Mouse (Mus musculus) thymus, adult 2 months (tissue): ENCODE measurements around the gene Cwc25. TPM values are rescaled to one million over a fixed set of nuclear protein-coding genes. Genes with fewer than 3 reads are reported as not detected.

ENCODE experiments used
- DNase-seq: peaks from one replicate; pipeline ENCODE4 v3.0.0; 2021
- H3K27ac ChIP-seq: fragments of 200-500 bp; 2 replicates; pipeline ENCODE4 v1.5.1; 2012; ENCODE audit warnings: low read length, control low read depth; ENCODE audit not compliant: control insufficient read depth, insufficient read depth
- H3K27me3 ChIP-seq: fragments of 200-500 bp; 2 replicates; pipeline ENCODE4 v1.6.1; 2012; ENCODE audit warnings: mild to moderate bottlenecking, low read length, moderate library complexity, mixed read lengths; ENCODE audit not compliant: control insufficient read depth, insufficient read depth
- H3K36me3 ChIP-seq: fragments of 200-500 bp; 2 replicates; pipeline ENCODE4 v1.6.1; 2012; ENCODE audit warnings: mild to moderate bottlenecking, low read length, moderate library complexity; ENCODE audit not compliant: control insufficient read depth, insufficient read depth
- H3K4me1 ChIP-seq: fragments of 200-500 bp; replicated peaks from 2 replicates; pipeline ENCODE4 v1.6.1; 2012; ENCODE audit warnings: low read length; ENCODE audit not compliant: control insufficient read depth, insufficient read depth
- H3K4me3 ChIP-seq: fragments of 200-500 bp; 2 replicates; pipeline ENCODE4 v1.5.1; 2012; ENCODE audit warnings: mild to moderate bottlenecking, low read length, control low read depth, moderate library complexity; ENCODE audit not compliant: control insufficient read depth, insufficient read depth
- CTCF ChIP-seq: fragments of 200-500 bp; IDR thresholded peaks from 2 replicates; pipeline ENCODE4 v1.5.1; 2012; ENCODE audit warnings: mild to moderate bottlenecking, control low read depth, low read length, moderate library complexity, borderline replicate concordance; ENCODE audit not compliant: control insufficient read depth, poor library complexity, insufficient read depth; ENCODE audit errors: extremely low read depth
- POLR2A ChIP-seq: fragments of 200-500 bp; IDR thresholded peaks from 2 replicates; pipeline ENCODE4 v1.6.1; 2012; ENCODE audit warnings: mild to moderate bottlenecking, low read length, control low read depth, moderate library complexity; ENCODE audit not compliant: control insufficient read depth, poor library complexity, insufficient read depth; ENCODE audit errors: extremely low read depth
- WGBS: fragments of 180-500 bp; shearing (Covaris S2); methylation state at CpG from one replicate; pipeline ENCODE4 v1.1.7; 2018; 5-methylcytosine and 5-hydroxymethylcytosine counted together
- polyA plus RNA-seq: library from polyadenylated mRNA; depleted of rRNA; stranded (reverse); fragments of >200 nt; gene quantifications from 2 replicates; pipeline ENCODE4 v1.2.3, GENCODE M21; 2012

Gene Cwc25
- polyA plus RNA-seq, 1 experiment, result 14.9 TPM

DNA sequence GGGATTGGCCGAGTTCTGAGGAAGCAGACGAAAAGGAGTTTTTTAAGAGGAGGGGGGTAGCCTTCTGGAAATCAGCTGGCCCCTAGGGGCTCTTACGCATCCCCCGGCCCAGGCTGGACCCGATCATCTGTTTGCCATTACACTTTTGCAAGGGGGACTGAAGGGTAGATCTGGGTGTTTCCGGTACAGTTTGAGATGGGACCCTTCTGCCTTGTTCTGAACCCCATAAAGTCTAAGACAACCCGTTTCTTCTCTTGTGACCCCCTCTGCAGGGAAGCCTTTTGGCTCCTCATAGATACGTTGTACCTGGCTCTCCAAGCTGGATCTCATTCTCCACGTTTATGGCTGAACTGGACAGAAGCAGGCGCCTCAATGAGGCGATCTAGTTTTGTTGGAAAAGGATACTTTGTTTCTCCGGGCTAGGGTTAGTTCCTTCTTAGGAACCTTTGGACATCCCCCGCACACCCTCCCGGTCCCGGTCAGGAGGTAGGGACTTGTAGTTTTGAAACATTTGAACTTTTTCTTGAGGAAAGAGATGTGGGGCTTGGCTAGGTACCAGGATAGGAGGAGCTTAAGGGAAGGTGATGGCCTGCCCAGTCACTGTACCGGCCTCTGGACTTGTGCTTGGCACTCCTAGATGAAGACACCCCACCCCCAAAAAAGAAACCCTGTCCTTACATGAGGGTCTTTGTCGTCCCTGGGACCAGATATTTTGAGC is 34.5 kb upstream of the Cwc25 start:
- Histone ChIP-seq H3K4me1 (peaks cover 23% of the 10 kb centered on the region), H3K27me3 (no peaks in the 10 kb centered on the region), H3K36me3 (no peaks in the 10 kb centered on the region), H3K27ac (peak overlapping the region; percentile 95), H3K4me3 (peak overlapping the region; percentile 97)
- WGBS, result 9% methylated on average over 17 of the region's 17 CpGs
- 0 out of 2 replicates have a peak, but pooled peaks have one; percentile 15 for TF ChIP-seq POLR2A
- TF ChIP-seq CTCF, result no peak
- peak; percentile 49 for DNase-seq

DNA sequence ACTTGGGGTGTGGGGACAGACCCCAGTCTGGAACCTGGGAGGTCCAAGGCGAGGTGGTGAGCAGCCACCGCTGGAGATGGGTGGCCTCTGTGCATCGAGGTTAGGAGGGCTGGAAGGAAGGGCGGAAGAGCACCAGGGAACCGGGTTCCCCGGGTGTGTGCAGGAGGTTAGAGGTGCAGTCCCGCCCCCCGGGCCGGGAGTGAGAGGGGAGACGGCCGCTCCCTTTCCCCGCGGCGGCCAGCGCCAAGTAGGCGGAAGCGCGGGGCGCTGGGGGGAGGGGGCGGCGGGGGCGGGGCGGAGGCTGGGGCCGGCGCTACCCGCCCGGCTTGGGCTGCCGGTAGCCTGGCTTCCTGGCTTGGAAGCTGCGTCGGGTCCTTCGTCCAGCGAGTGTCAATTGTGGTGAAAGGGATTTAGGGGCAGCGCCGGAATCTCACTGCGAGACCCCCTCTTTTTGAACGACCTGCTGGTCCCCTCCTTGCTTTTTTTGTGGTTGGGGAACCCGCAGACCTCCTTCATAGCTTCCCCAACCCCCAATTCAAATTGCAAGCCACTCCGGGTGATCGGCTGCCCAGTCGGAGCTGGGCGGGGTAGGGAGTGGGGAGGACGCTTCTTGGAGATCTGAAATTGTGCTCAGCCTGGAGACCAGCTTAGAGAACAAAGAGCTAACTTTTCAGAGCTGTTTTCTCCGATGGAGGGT is 33.8 kb upstream of the Cwc25 start:
- peaks cover 19% of the 10 kb centered on the region for H3K4me1 ChIP-seq
- TF ChIP-seq CTCF (0 out of 2 replicates have a peak, but pooled peaks have one; percentile 12), POLR2A (0 out of 2 replicates have a peak, but pooled peaks have one; percentile 63)
- DNase-seq, result peak; percentile 83
- no peaks in the 10 kb centered on the region for H3K36me3 ChIP-seq
- peak overlapping the region; percentile 97 for H3K4me3 ChIP-seq
- H3K27ac ChIP-seq, result peak overlapping the region; percentile 95
- 1% methylated on average over 37 of the region's 43 CpGs for WGBS
- no peaks in the 10 kb centered on the region for H3K27me3 ChIP-seq

GRCm38 (mm10) chr11:97799146-97799993 is 33.0 kb upstream of the Cwc25 start:
- Histone ChIP-seq H3K27ac (peak overlapping the region; percentile 95), H3K4me1 (peaks cover 14% of the 10 kb centered on the region), H3K27me3 (no peaks in the 10 kb centered on the region), H3K4me3 (peak overlapping the region; percentile 97), H3K36me3 (no peaks in the 10 kb centered on the region)
- TF ChIP-seq POLR2A (peak; percentile 53; the same call in 1 of the 2 replicates), CTCF (0 out of 2 replicates have a peak, but pooled peaks have one; percentile 18)
- under 1% methylated on average over 71 of the region's 71 CpGs for WGBS
- peak; percentile 83 for DNase-seq

DNA sequence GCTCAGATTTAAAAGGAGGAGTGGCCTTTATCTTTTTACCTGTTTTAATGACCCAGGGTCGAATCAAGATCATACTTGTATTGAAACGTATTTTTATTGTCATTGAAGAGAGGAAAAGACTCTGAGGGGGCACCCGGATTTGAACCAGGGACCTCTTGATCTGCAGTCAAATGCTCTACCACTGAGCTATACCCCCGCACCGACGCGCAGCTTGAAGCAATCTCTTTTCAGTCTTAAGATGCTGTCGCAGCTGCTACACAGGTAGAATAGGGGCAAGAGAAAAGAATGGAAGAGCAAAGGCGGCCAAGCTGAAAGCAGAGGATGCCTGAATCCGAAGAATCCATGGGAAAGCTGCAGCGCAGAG is 32.4 kb upstream of the Cwc25 start, which contains the start of gene Lasp1:
Lasp1 (plus strand) TSS at position 219 of the 364 bp plus-strand sequence.
- TF ChIP-seq POLR2A (no peak), CTCF (no peak)
- peaks cover 14% of the 10 kb centered on the region for H3K4me1 ChIP-seq
- peak; percentile 87 for DNase-seq
- WGBS, result under 1% methylated on average over 11 of the region's 11 CpGs
- H3K27me3 ChIP-seq, result no peaks in the 10 kb centered on the region
- H3K36me3 ChIP-seq, result no peaks in the 10 kb centered on the region
- peak within 1 kb of the TSS; percentile 95 for H3K27ac ChIP-seq
- H3K4me3 ChIP-seq, result peak within 1 kb of the TSS; percentile 97

- H3K36me3 ChIP-seq, result no peaks in the 10 kb centered on the region
- TF ChIP-seq POLR2A (no peak), CTCF (no peak)
- H3K4me3 ChIP-seq, result no peak overlapping the region
- no peaks in the 10 kb centered on the region for H3K27me3 ChIP-seq
- WGBS, result 82% methylated on average over 8 of the region's 8 CpGs
- no peak overlapping the region for H3K27ac ChIP-seq
- DNase-seq, result no peak
- peaks cover 14% of the 10 kb centered on the region for H3K4me1 ChIP-seq
Observed at GRCm38 (mm10) chr11:97798083-97798435, 31.7 kb upstream of the Cwc25 start.
